Mouse (Mus musculus) liver, embryonic 14.5 days (tissue): ENCODE measurements around the gene Clic6.

Source experiments
- CTCF ChIP-seq: IDR thresholded peaks from 2 replicates; pipeline ENCODE4 v1.5.1; 2016; ENCODE audit warnings: antibody characterized with exemption, low read depth, control low read depth
- EP300 ChIP-seq: IDR thresholded peaks from 2 replicates; pipeline ENCODE4 v1.6.1; 2016; ENCODE audit warnings: antibody characterized with exemption, low read depth

- no peak for TF ChIP-seq EP300
- TF ChIP-seq CTCF, result no peak
Measured at GRCm38 (mm10) chr16:92507573-92507972, 22.0 kb downstream of the Clic6 start.
